Mouse (Mus musculus) kidney, embryonic 16.5 days (tissue): ENCODE measurements around the gene Gm14151. TPM values are rescaled to one million over a fixed set of nuclear protein-coding genes. Genes with fewer than 3 reads are reported as not detected.

Experiments
- polyA plus RNA-seq: library from polyadenylated mRNA; unstranded; fragments of >200 nt; fragmentation: Nextera tagmentation; extraction: Ambion mirVana; gene quantifications from 2 replicates; pipeline ENCODE4 v1.2.1, GENCODE M21; 2015

The Gm14151 gene
- polyA plus RNA-seq, 1 experiment from 2014 or later: not detected

Other genes with a start within 250 kb of the Gm14151 start
- 71.0 and 74.1 TPM in 2 replicates for gene Abhd12, start 187.6 kb downstream of the Gm14151 start, polyA plus RNA-seq
- 41.6 and 43.3 TPM in 2 replicates for gene Gins1, start 186.9 kb downstream of the Gm14151 start, polyA plus RNA-seq
- gene Ninl, start 53.0 kb downstream of the Gm14151 start, polyA plus RNA-seq: 13.0 and 13.9 TPM in 2 replicates
- gene Nanp, start 53.0 kb downstream of the Gm14151 start, polyA plus RNA-seq: 46.1 and 49.5 TPM in 2 replicates
- not detected in 2 replicates for gene Gm14147, start 5.9 kb upstream of the Gm14151 start, polyA plus RNA-seq